Mouse (Mus musculus) liver, adult 2 months (tissue): ENCODE measurements around the gene Tmco4. TPM values are rescaled to one million over a fixed set of nuclear protein-coding genes. Genes with fewer than 3 reads are reported as not detected.
"Not testable (repeated sequence)": the region's sequence is repeated elsewhere in the genome, so short reads cannot be mapped to it uniquely, and the experiment has no call there.

ENCODE experiments used
- DNase-seq: peaks from one replicate; pipeline ENCODE4 v3.0.0-alpha.2; 2011; ENCODE audit warnings: low read depth, low spot score; ENCODE audit errors: extremely low read depth
- H3K27ac ChIP-seq: fragments of 200-500 bp; replicated peaks from 2 replicates; pipeline ENCODE4 v1.5.1; 2012; ENCODE audit warnings: low read depth, mild to moderate bottlenecking, control low read depth, inconsistent platforms, low read length; ENCODE audit not compliant: insufficient read depth
- H3K27me3 ChIP-seq: fragments of 200-500 bp; 2 replicates; pipeline ENCODE4 v1.6.1; 2012; ENCODE audit warnings: mild to moderate bottlenecking, moderate library complexity, low read length, inconsistent platforms; ENCODE audit not compliant: control insufficient read depth, insufficient read depth
- H3K36me3 ChIP-seq: fragments of 200-500 bp; 2 replicates; pipeline ENCODE4 v1.6.1; 2012; ENCODE audit warnings: low read length, inconsistent platforms; ENCODE audit not compliant: control insufficient read depth, insufficient read depth
- H3K4me1 ChIP-seq: fragments of 200-500 bp; 2 replicates; pipeline ENCODE4 v1.6.1; 2011; ENCODE audit warnings: low read length; ENCODE audit not compliant: control insufficient read depth, insufficient read depth
- H3K4me3 ChIP-seq: fragments of 200-500 bp; 2 replicates; pipeline ENCODE4 v1.5.1; 2011; ENCODE audit warnings: low read depth, mild to moderate bottlenecking, control low read depth, low read length, moderate library complexity; ENCODE audit not compliant: insufficient read depth
- H3K79me2 ChIP-seq: fragments of 200-500 bp; 2 replicates; pipeline ENCODE4 v1.6.1; 2012; ENCODE audit warnings: inconsistent platforms, mild to moderate bottlenecking, low read length, moderate library complexity; ENCODE audit not compliant: control insufficient read depth, insufficient read depth
- H3K9ac ChIP-seq: fragments of 200-500 bp; 2 replicates; pipeline ENCODE4 v1.6.1; 2012; ENCODE audit warnings: low read depth, mild to moderate bottlenecking, control low read depth, inconsistent platforms, low read length
- CTCF ChIP-seq: fragments of 200-500 bp; IDR thresholded peaks from 2 replicates; pipeline ENCODE4 v1.5.1; 2011; ENCODE audit warnings: low read depth, low read length, control low read depth
- POLR2A ChIP-seq: fragments of 200-500 bp; IDR thresholded peaks from 2 replicates; pipeline ENCODE4 v1.6.1; 2011; ENCODE audit warnings: low read length, control low read depth; ENCODE audit not compliant: insufficient read depth; ENCODE audit errors: extremely low read depth
- WGBS: fragments of 180-500 bp; shearing (Covaris S2); methylation state at CpG from one replicate; pipeline ENCODE4 v1.1.7; 2018; 5-methylcytosine and 5-hydroxymethylcytosine counted together
- polyA plus RNA-seq: library from polyadenylated mRNA; depleted of rRNA; stranded (reverse); fragments of >200 nt; gene quantifications from 2 replicates; pipeline ENCODE4 v1.2.3, GENCODE M21; 2012
- total RNA-seq: library from RNA; depleted of rRNA; stranded (reverse); fragments of >200 nt; gene quantifications from 2 replicates; pipeline ENCODE4 v1.2.3, GENCODE M21; 2014

Gene Tmco4
- total and polyA plus RNA-seq, 2 experiments: 10.2 to 15.3 TPM

DNA sequence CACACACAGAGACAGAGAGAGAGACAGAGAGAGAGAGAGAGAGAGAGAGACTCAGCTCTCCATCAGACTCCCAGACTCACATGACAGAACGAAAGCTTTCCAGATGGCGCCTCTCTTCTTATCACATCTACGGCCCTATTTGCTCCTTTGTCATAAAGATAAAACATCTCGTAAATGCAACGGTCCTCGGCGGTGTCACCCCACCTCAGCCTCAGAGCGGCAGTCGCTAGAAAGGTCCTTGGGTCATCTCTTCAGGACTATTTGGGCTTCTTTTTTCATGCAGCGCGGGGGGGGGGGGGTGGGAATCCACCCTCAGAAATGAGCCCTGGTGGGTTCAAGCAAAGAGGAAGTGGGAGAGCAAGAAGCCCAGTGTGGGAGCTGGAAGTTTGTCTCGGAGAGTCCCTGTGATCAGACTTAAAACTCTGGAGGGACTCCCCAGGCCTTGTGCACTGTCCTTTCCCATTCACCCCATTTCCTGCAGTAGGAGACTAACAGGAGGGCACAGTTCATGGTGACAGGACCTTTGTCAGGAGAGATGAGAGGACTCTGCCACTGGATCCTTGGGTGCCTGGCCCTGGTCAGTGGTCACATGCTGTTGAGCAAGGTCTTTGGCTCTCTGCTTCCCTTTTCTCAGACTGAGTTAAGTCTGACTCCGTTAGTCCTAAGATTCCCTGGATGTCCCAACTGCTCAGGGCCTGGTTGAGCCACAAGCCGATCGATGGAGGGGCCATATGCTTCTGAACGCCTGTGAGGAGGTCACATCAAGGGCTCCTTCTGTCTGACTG, 3.7 kb upstream of the Tmco4 start:
- 25% methylated on average over 16 of the region's 16 CpGs for WGBS
- peak; percentile 97 for DNase-seq
- peak overlapping the region; percentile 64; the same call in 1 of the 2 replicates for H3K9ac ChIP-seq
- no peaks in the 10 kb centered on the region for H3K27me3 ChIP-seq
- TF ChIP-seq CTCF (no peak), POLR2A (no peak)
- H3K4me1 ChIP-seq: peaks cover 30% of the 10 kb centered on the region
- H3K4me3 ChIP-seq: peak overlapping the region; percentile 31
- H3K36me3 ChIP-seq: no peaks in the 10 kb centered on the region
- no peaks in the 10 kb centered on the region for H3K79me2 ChIP-seq
- H3K27ac ChIP-seq: peak overlapping the region; percentile 81

- WGBS: 49% methylated on average over 9 of the region's 9 CpGs
- no peaks in the 10 kb centered on the region for H3K36me3 ChIP-seq
- no peaks in the 10 kb centered on the region for H3K27me3 ChIP-seq
- peak overlapping the region; percentile 81 for H3K27ac ChIP-seq
- DNase-seq: no peak
- 0 out of 2 replicates have a peak overlapping the region, but pooled peaks have one; percentile 3 for H3K9ac ChIP-seq
- no peaks in the 10 kb centered on the region for H3K79me2 ChIP-seq
- H3K4me3 ChIP-seq: no peak overlapping the region
- peaks cover 30% of the 10 kb centered on the region for H3K4me1 ChIP-seq
- TF ChIP-seq CTCF (no peak), POLR2A (no peak)
Measured at GRCm38 (mm10) chr4:138969736-138970135, 3.0 kb upstream of the Tmco4 start.

DNA sequence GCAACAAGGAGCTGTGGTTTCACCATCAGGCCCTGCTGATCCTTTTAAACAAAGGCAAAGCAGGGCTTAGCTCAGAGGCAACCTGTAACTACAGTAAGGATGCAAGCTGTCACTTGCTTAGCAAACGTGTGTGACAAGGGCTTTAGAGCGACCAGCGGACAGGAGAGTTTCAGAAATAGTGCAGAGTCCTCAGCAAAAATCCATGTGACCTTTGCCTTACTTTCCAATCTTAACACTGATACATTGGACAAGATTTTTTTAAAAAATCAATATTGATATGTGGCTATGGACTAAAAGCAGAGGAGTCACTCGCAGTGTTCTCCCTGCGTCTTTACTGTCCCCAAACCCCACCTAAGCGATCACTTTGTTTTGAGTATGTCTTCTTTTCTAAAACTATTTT, 1.3 kb upstream of the Tmco4 start:
- Histone ChIP-seq H3K36me3 (no peaks in the 10 kb centered on the region), H3K27ac (peak overlapping the region; percentile 74), H3K9ac (peak overlapping the region; percentile 9), H3K79me2 (no peaks in the 10 kb centered on the region), H3K4me3 (no peak overlapping the region), H3K4me1 (peaks cover 38% of the 10 kb centered on the region), H3K27me3 (no peaks in the 10 kb centered on the region)
- WGBS: 27% methylated on average over 6 of the region's 6 CpGs
- DNase-seq: peak; percentile 97
- no peak for TF ChIP-seq POLR2A
- no peak for TF ChIP-seq CTCF

DNA sequence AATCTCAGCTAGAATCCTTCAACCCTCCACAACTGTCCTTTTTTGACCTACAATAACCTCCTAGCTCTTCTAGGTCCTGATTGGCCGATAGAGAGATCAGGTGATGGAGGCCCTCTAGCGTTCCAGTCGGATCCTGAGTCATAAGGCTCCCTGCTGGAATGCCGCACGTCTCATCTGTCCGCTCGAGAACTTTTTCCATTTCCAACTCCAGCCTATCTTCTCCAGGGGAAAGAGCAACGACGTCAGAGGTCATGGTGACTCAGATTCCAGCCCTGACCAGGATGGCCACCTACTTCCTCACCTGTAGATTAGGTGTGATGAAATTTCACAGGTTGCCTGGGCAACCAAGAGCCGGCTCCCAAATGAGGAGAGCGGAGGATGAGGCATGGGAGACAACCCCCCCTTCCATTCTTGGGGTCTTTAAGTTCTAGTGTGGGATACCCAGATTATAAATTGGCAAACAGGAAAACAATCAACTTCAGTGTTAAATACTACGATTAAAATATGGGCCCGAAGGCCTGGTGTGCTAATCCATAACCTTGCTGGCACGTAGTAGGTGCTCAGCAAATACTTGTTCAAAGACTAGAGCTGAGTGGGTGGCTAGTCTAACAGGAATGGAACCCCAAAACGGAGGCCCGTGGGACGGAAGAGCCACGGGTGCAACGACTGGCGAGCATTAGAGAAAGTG, 405 bp upstream of the Tmco4 start:
- Histone ChIP-seq H3K27ac (peak overlapping the region; percentile 98), H3K9ac (peak overlapping the region; percentile 94), H3K79me2 (no peaks in the 10 kb centered on the region; the same call in 1 of the 2 replicates), H3K36me3 (no peaks in the 10 kb centered on the region), H3K27me3 (no peaks in the 10 kb centered on the region), H3K4me3 (peak overlapping the region; percentile 83), H3K4me1 (peaks cover 34% of the 10 kb centered on the region)
- WGBS: 1% methylated on average over 20 of the region's 20 CpGs
- TF ChIP-seq CTCF: peak; percentile 10; the same call in 1 of the 2 replicates
- TF ChIP-seq POLR2A: peak; percentile 60; the same call in 1 of the 2 replicates
- DNase-seq: peak; percentile 98

- WGBS: 49% methylated on average over 3 of the region's 3 CpGs
- peak overlapping the region; percentile 83 for H3K4me3 ChIP-seq
- peak overlapping the region; percentile 70 for H3K9ac ChIP-seq
- H3K79me2 ChIP-seq: no peaks in the 10 kb centered on the region; the same call in 1 of the 2 replicates
- peak overlapping the region; percentile 98 for H3K27ac ChIP-seq
- H3K4me1 ChIP-seq: peaks cover 32% of the 10 kb centered on the region
- H3K36me3 ChIP-seq: no peaks in the 10 kb centered on the region
- DNase-seq: no peak
- TF ChIP-seq CTCF (no peak), POLR2A (no peak)
- H3K27me3 ChIP-seq: no peaks in the 10 kb centered on the region
Measured at GRCm38 (mm10) chr4:138973719-138974115, 1.0 kb downstream of the Tmco4 start.

GRCm38 (mm10) chr4:138974540-138974939, 1.9 kb downstream of the Tmco4 start:
- not testable (repeated sequence) for H3K9ac ChIP-seq, H3K27me3 ChIP-seq, H3K79me2 ChIP-seq, H3K36me3 ChIP-seq, H3K27ac ChIP-seq, H3K4me3 ChIP-seq, DNase-seq
- peaks cover 34% of the 10 kb centered on the region for H3K4me1 ChIP-seq
- 92% methylated on average over 2 of the region's 2 CpGs for WGBS
